Mouse (Mus musculus) neural tube, embryonic 13.5 days (tissue): ENCODE data around the gene Calm1. TPM values are rescaled to one million over a fixed set of nuclear protein-coding genes. Genes with fewer than 3 reads are reported as not detected.
A peak's percentile ranks its signal among the peaks of the same experiment; 100 is the strongest.
"Not testable (repeated sequence)": the region's sequence is repeated elsewhere in the genome, so short reads cannot be mapped to it uniquely, and the experiment has no call there.

Experiments used
- ATAC-seq: fragments of 200-750 bp; cut with Nextera tagmentation; 2 replicates; pipeline ENCODE4 v1.8.0; 2017; ENCODE audit warnings: low read depth, mild to moderate bottlenecking, moderate TSS enrichment, moderate library complexity
- H3K27ac ChIP-seq: fragments of 300-500 bp; sonication (generic); replicated peaks from 2 replicates; pipeline ENCODE4 v1.5.1; 2015; ENCODE audit warnings: moderate library complexity, mild to moderate bottlenecking, inconsistent platforms
- H3K27me3 ChIP-seq: fragments of 300-500 bp; sonication (generic); 2 replicates; pipeline ENCODE4 v1.6.1; 2015; ENCODE audit warnings: mild to moderate bottlenecking, inconsistent platforms
- H3K36me3 ChIP-seq: fragments of 300-500 bp; sonication (generic); 2 replicates; pipeline ENCODE4 v1.6.1; 2015; ENCODE audit warnings: mild to moderate bottlenecking, inconsistent platforms
- H3K4me1 ChIP-seq: fragments of 300-500 bp; sonication (generic); replicated peaks from 2 replicates; pipeline ENCODE4 v1.6.1; 2015; ENCODE audit warnings: inconsistent platforms
- H3K4me2 ChIP-seq: fragments of 300-500 bp; sonication (generic); 2 replicates; pipeline ENCODE4 v1.6.1; 2015; ENCODE audit warnings: inconsistent platforms, mild to moderate bottlenecking, moderate library complexity
- H3K4me3 ChIP-seq: fragments of 300-500 bp; sonication (generic); 2 replicates; pipeline ENCODE4 v1.5.1; 2015; ENCODE audit warnings: mild to moderate bottlenecking, inconsistent platforms
- H3K9ac ChIP-seq: fragments of 300-500 bp; sonication (generic); 2 replicates; pipeline ENCODE4 v1.6.1; 2015; ENCODE audit warnings: moderate library complexity, mild to moderate bottlenecking, inconsistent platforms
- H3K9me3 ChIP-seq: fragments of 300-500 bp; sonication (generic); 2 replicates; pipeline ENCODE4 v1.6.1; 2016; ENCODE audit warnings: inconsistent platforms
- WGBS: fragments of 180-500 bp; shearing (Covaris S2); methylation state at CpG from one replicate; pipeline ENCODE4 v1.1.7; 2015; 5-methylcytosine and 5-hydroxymethylcytosine counted together
- polyA plus RNA-seq: library from polyadenylated mRNA; unstranded; fragments of >200 nt; fragmentation: Nextera tagmentation; extraction: Ambion mirVana; gene quantifications from 2 replicates; pipeline ENCODE4 v1.2.1, GENCODE M21; 2015

Gene Calm1
- polyA plus RNA-seq, 1 experiment from 2014 or later: 2,486 TPM

- no peak overlapping the region for H3K27ac ChIP-seq
- no peak overlapping the region for H3K9ac ChIP-seq
- peaks cover 6% of the 10 kb centered on the region; the same call in 1 of the 2 replicates for H3K9me3 ChIP-seq
- no peak overlapping the region for H3K4me2 ChIP-seq
- no peaks in the 10 kb centered on the region for H3K27me3 ChIP-seq
- peaks cover 32% of the 10 kb centered on the region for H3K36me3 ChIP-seq
- WGBS: 86% methylated on average over 2 of the region's 2 CpGs
- H3K4me3 ChIP-seq: no peak overlapping the region
- no peak for ATAC-seq
- H3K4me1 ChIP-seq: peaks cover 14% of the 10 kb centered on the region; the same call in 1 of the 2 replicates
Measured at GRCm38 (mm10) chr12:100213162-100213561, 13.9 kb downstream of the Calm1 start.

- H3K9me3 ChIP-seq: peaks cover 6% of the 10 kb centered on the region; the same call in 1 of the 2 replicates
- no peak overlapping the region for H3K27ac ChIP-seq
- H3K4me1 ChIP-seq: peaks cover 14% of the 10 kb centered on the region; the same call in 1 of the 2 replicates
- H3K36me3 ChIP-seq: peaks cover 23% of the 10 kb centered on the region
- no peaks in the 10 kb centered on the region for H3K27me3 ChIP-seq
- H3K4me2 ChIP-seq: no peak overlapping the region
- no peak overlapping the region for H3K4me3 ChIP-seq
- no peak for ATAC-seq
- 95% methylated on average over 10 of the region's 10 CpGs for WGBS
- H3K9ac ChIP-seq: no peak overlapping the region
Measured at GRCm38 (mm10) chr12:100214156-100214555, 14.9 kb downstream of the Calm1 start.

DNA sequence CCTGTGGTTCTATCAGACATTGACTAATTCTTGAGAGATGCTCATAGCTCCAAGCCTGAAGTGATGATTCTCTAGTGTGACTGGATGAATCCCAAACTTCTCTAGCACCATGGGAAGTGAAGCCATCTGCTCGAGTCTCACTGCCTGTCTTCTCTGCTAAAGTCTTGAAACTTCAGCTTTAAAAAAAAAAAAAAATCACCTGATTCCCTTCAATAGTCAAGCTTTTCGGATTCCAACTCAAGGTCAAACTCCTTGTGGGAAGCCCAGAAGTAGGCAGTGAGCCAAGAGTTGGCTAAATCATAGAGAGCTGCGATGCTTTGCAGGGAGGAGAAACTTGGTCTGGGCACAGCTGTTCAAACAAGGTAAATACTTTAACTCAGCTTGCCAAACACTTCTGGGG lies 15.5 kb downstream of the Calm1 start:
- 78% methylated on average over 3 of the region's 3 CpGs for whole genome bisulfite sequencing
- H3K4me3 ChIP-seq: no peak overlapping the region

DNA sequence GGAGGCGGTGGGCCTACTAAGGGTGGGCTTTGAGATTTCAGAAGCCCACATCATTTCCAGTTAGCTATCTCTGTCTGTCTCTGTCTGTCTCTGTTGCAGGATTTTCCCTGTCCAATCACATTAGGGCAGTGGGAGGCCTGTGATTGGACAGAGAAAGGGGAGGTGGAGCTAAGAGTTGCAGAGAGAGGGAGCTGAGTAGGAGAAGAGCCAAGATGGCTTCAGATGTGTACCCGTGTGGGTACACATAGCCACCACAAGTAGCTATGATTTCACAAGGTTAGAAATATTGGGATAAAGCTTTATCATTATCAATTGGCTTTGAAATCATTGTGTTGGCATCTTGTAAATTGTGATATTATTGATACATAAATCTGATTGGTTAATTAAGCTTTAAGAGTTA lies 17.9 kb downstream of the Calm1 start:
- not testable (repeated sequence) for H3K27ac ChIP-seq, H3K27me3 ChIP-seq, H3K36me3 ChIP-seq, H3K9ac ChIP-seq, H3K9me3 ChIP-seq, H3K4me1 ChIP-seq, ATAC-seq, H3K4me2 ChIP-seq, H3K4me3 ChIP-seq
- 92% methylated on average over 2 of the region's 2 CpGs for WGBS

More for the DNA sequence above, 15.5 kb downstream of the Calm1 start:
- ATAC-seq: no peak
- Histone ChIP-seq H3K27me3 (no peaks in the 10 kb centered on the region), H3K36me3 (peaks cover 17% of the 10 kb centered on the region), H3K27ac (no peak overlapping the region), H3K4me2 (no peak overlapping the region), H3K4me1 (peaks cover 13% of the 10 kb centered on the region; the same call in 1 of the 2 replicates), H3K9me3 (peaks cover 6% of the 10 kb centered on the region; the same call in 1 of the 2 replicates), H3K9ac (no peak overlapping the region)

DNA sequence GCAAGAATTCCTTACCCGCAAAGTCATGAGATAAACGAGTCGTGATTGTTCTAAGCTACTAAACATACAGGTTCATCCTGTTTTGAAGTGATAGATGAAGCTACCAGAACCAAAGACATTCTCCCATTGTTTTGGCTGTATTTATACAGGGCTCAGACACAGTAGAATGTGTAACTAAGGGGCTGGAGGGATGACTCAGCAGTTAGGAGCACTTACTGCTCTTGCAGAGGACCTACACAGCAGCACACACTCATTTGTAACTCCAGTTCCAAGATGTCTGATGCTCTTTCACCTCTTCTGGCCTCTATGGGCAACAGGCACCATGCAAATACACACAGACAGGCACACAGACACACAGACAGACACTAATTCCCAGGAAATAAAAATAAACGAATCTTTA lies 20.8 kb downstream of the Calm1 start:
- peaks cover 26% of the 10 kb centered on the region for H3K4me1 ChIP-seq
- no peak overlapping the region for H3K9ac ChIP-seq
- no peak for ATAC-seq
- no peaks in the 10 kb centered on the region for H3K27me3 ChIP-seq
- 83% methylated on average over 4 of the region's 4 CpGs for WGBS
- no peak overlapping the region for H3K4me2 ChIP-seq
- no peaks in the 10 kb centered on the region for H3K9me3 ChIP-seq
- H3K27ac ChIP-seq: no peak overlapping the region
- no peak overlapping the region for H3K4me3 ChIP-seq
- H3K36me3 ChIP-seq: no peaks in the 10 kb centered on the region

DNA sequence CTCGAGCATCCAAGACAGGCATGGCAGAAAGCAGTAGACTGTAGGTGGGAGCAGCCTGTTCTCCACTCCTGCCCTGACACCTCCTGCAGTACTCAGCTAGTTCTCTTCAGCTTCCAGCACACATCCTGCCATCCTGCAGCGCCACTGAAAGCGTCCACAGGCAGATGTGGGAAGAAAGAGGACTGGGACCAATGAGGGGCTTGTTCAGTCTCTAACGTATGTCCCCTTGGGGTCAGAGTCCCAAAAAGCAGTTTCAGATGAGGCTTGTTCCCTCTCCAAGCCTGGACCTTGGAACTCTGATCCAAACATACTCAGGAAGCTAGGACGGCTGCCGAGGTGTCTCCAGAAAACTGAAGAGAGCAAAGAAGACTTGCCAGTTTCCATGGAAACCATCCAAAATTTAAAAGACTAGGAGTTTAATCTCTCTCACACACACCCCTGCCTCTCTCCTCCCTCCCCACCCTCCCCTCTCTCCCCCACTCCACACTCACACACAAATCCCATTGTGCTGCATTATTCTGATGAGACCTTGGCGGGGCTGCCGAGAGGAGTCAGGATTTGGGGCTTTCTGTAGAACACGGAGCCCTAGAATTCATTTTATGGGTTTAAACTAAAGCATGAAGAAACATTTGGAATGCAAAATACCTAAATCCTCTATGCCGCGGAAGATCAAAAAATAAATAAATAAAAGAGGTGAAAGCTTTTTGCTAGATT lies 22.5 kb downstream of the Calm1 start:
- peak overlapping the region; percentile 3; the same call in 1 of the 2 replicates for H3K4me2 ChIP-seq
- H3K36me3 ChIP-seq: no peaks in the 10 kb centered on the region
- peaks cover 36% of the 10 kb centered on the region for H3K4me1 ChIP-seq
- no peaks in the 10 kb centered on the region for H3K9me3 ChIP-seq
- no peak overlapping the region for H3K4me3 ChIP-seq
- H3K9ac ChIP-seq: peak overlapping the region; percentile 26; the same call in 1 of the 2 replicates
- 0 out of 2 replicates have a peak overlapping the region, but pooled peaks have one; percentile 5 for H3K27ac ChIP-seq
- ATAC-seq: peak; percentile 44; the same call in 1 of the 2 replicates
- WGBS: 36% methylated on average over 11 of the region's 11 CpGs
- H3K27me3 ChIP-seq: no peaks in the 10 kb centered on the region

- no peak overlapping the region for H3K9ac ChIP-seq
- H3K27me3 ChIP-seq: no peaks in the 10 kb centered on the region
- H3K4me3 ChIP-seq: no peak overlapping the region
- WGBS: 76% methylated on average over 13 of the region's 13 CpGs
- ATAC-seq: no peak
- peaks cover 38% of the 10 kb centered on the region for H3K4me1 ChIP-seq
- no peaks in the 10 kb centered on the region for H3K9me3 ChIP-seq
- H3K27ac ChIP-seq: no peak overlapping the region
- H3K36me3 ChIP-seq: no peaks in the 10 kb centered on the region
- peak overlapping the region; percentile 3; the same call in 1 of the 2 replicates for H3K4me2 ChIP-seq
Measured at GRCm38 (mm10) chr12:100222322-100222993, 23.2 kb downstream of the Calm1 start.

- Histone ChIP-seq H3K27ac (0 out of 2 replicates have a peak overlapping the region, but pooled peaks have one; percentile 19), H3K4me1 (peaks cover 48% of the 10 kb centered on the region), H3K9me3 (no peaks in the 10 kb centered on the region), H3K27me3 (no peaks in the 10 kb centered on the region), H3K4me2 (0 out of 2 replicates have a peak overlapping the region, but pooled peaks have one; percentile 0), H3K4me3 (no peak overlapping the region), H3K9ac (no peak overlapping the region), H3K36me3 (no peaks in the 10 kb centered on the region)
- WGBS: 55% methylated on average over 8 of the region's 8 CpGs
- ATAC-seq: no peak
Measured at GRCm38 (mm10) chr12:100223531-100223930, 24.3 kb downstream of the Calm1 start.

GRCm38 (mm10) chr12:100225196-100225595 lies 26.0 kb downstream of the Calm1 start:
- H3K9me3 ChIP-seq: no peaks in the 10 kb centered on the region
- H3K4me1 ChIP-seq: peaks cover 58% of the 10 kb centered on the region
- no peak overlapping the region for H3K4me2 ChIP-seq
- H3K27me3 ChIP-seq: no peaks in the 10 kb centered on the region
- no peaks in the 10 kb centered on the region for H3K36me3 ChIP-seq
- no peak overlapping the region for H3K4me3 ChIP-seq
- no peak overlapping the region for H3K27ac ChIP-seq
- ATAC-seq: no peak
- H3K9ac ChIP-seq: no peak overlapping the region
- WGBS: 91% methylated on average over 4 of the region's 4 CpGs

- no peak for ATAC-seq
- Histone ChIP-seq H3K9ac (no peak overlapping the region), H3K4me2 (no peak overlapping the region), H3K36me3 (no peaks in the 10 kb centered on the region), H3K4me1 (peaks cover 58% of the 10 kb centered on the region), H3K4me3 (no peak overlapping the region), H3K27me3 (no peaks in the 10 kb centered on the region), H3K9me3 (no peaks in the 10 kb centered on the region), H3K27ac (no peak overlapping the region)
- WGBS: 67% methylated on average over 5 of the region's 5 CpGs
Measured at GRCm38 (mm10) chr12:100226073-100226472, 26.8 kb downstream of the Calm1 start.

DNA sequence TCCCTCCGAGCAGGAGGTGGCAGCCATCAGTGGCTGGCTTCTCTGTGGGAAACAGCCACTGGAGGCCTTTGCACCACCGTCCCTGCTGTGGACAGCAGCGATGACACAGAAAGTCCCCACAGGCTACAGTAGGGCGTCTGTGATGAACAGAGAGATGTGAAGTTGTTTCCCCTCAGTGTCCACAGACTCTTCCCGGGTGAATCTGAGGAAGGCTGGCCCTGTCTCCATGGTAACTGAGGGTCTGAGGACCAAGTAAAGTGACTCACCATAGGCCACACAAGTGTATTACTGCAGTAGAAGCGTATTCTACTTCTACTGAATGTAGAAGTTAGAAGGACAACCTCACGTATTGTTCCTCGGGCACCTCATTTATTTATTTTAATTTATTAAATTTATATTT lies 27.4 kb downstream of the Calm1 start:
- Histone ChIP-seq H3K4me2 (no peak overlapping the region), H3K36me3 (no peaks in the 10 kb centered on the region), H3K27me3 (no peaks in the 10 kb centered on the region), H3K4me1 (peaks cover 55% of the 10 kb centered on the region), H3K9ac (no peak overlapping the region), H3K9me3 (no peaks in the 10 kb centered on the region), H3K4me3 (no peak overlapping the region), H3K27ac (no peak overlapping the region)
- 51% methylated on average over 8 of the region's 8 CpGs for WGBS
- ATAC-seq: no peak

- H3K27me3 ChIP-seq: no peaks in the 10 kb centered on the region
- H3K36me3 ChIP-seq: no peaks in the 10 kb centered on the region
- peak overlapping the region; percentile 51 for H3K9ac ChIP-seq
- 35% methylated on average over 11 of the region's 11 CpGs for WGBS
- H3K4me1 ChIP-seq: peaks cover 43% of the 10 kb centered on the region
- H3K4me2 ChIP-seq: no peak overlapping the region
- H3K4me3 ChIP-seq: no peak overlapping the region
- peak; percentile 47; the same call in 1 of the 2 replicates for ATAC-seq
- peak overlapping the region; percentile 75 for H3K27ac ChIP-seq
- no peaks in the 10 kb centered on the region for H3K9me3 ChIP-seq
Measured at GRCm38 (mm10) chr12:100228041-100228725, 28.9 kb downstream of the Calm1 start.
